Mouse (Mus musculus): ENCODE measurements around the gene Col18a1. TPM values are rescaled to one million over a fixed set of nuclear protein-coding genes. Genes with fewer than 3 reads are reported as not detected.

Gene Col18a1
- total RNA-seq, 1 experiment = 414 TPM

- DNase-seq (ENCODE audit: low read depth, low spot score) = no peak
- Histone ChIP-seq H3K9me3 (ENCODE audit: control insufficient read depth, insufficient read depth, low read depth, low read length) (no peaks in the 10 kb centered on the region), H3K4me1 (ENCODE audit: control insufficient read depth in 2 of 2, insufficient read depth in 2 of 2, low read length in 2 of 2, poor library complexity in 1 of 2) (peaks cover 2 to 27% of the 10 kb centered on the region in 2 experiments; a peak in 2 of 4 replicates), H3K36me3 (ENCODE audit: control insufficient read depth, insufficient read depth, low read length, poor library complexity, severe bottlenecking) (peaks cover 38% of the 10 kb centered on the region), H3K4me3 (ENCODE audit: insufficient read depth in 1 of 2, low read depth in 1 of 2, low read length in 2 of 2, poor library complexity in 1 of 2, severe bottlenecking in 1 of 2) (no peak overlapping the region), H3K27ac (ENCODE audit: insufficient read depth, low read depth, low read length, poor library complexity, severe bottlenecking) (no peak overlapping the region), H3K9ac (ENCODE audit: insufficient read depth, low read depth, low read length, poor library complexity, severe bottlenecking) (no peak overlapping the region)
- in situ Hi-C loops (cut with MboI; ENCODE audit: low sequenced_read_pairs in 2 of 2, unreplicated experiment in 2 of 2) = no loop called here
- TF ChIP-seq CHD2 (IDR thresholded peaks at IDR 0.05; ENCODE audit: low read depth, low read length) (no peak), ZNF384 (IDR thresholded peaks at IDR 0.05; ENCODE audit: low read depth, low read length) (no peak), MAFK (IDR thresholded peaks at IDR 0.05; ENCODE audit: insufficient read depth, low read depth, low read length) (no peak), ZC3H11A (IDR thresholded peaks at IDR 0.05; ENCODE audit: borderline replicate concordance, low read depth, low read length) (no peak), HCFC1 (IDR thresholded peaks at IDR 0.05; ENCODE audit: borderline replicate concordance, insufficient read depth, low read length) (no peak)
Measured at GRCm38 (mm10) chr10:77095666-77096065, 70.7 kb downstream of the Col18a1 start.

GRCm38 (mm10) chr10:77093817-77094216 is 72.5 kb downstream of the Col18a1 start:
- TF ChIP-seq ZC3H11A (IDR thresholded peaks at IDR 0.05; ENCODE audit: borderline replicate concordance, low read depth, low read length) = no peak
- TF ChIP-seq HCFC1 (IDR thresholded peaks at IDR 0.05; ENCODE audit: borderline replicate concordance, insufficient read depth, low read length) = no peak
- no peak for TF ChIP-seq MAFK (IDR thresholded peaks at IDR 0.05; ENCODE audit: insufficient read depth, low read depth, low read length)
- no peak for TF ChIP-seq ZNF384 (IDR thresholded peaks at IDR 0.05; ENCODE audit: low read depth, low read length)
- TF ChIP-seq CHD2 (IDR thresholded peaks at IDR 0.05; ENCODE audit: low read depth, low read length) = no peak
- Histone ChIP-seq H3K4me1 (ENCODE audit: control insufficient read depth in 2 of 2, insufficient read depth in 2 of 2, low read length in 2 of 2, poor library complexity in 1 of 2) (peaks cover 2 to 27% of the 10 kb centered on the region in 2 experiments; a peak in 2 of 4 replicates), H3K9me3 (ENCODE audit: control insufficient read depth, insufficient read depth, low read depth, low read length) (no peaks in the 10 kb centered on the region), H3K36me3 (ENCODE audit: control insufficient read depth, insufficient read depth, low read length, poor library complexity, severe bottlenecking) (peaks cover 43% of the 10 kb centered on the region), H3K9ac (ENCODE audit: insufficient read depth, low read depth, low read length, poor library complexity, severe bottlenecking) (no peak overlapping the region), H3K27ac (ENCODE audit: insufficient read depth, low read depth, low read length, poor library complexity, severe bottlenecking) (no peak overlapping the region), H3K4me3 (ENCODE audit: insufficient read depth in 1 of 2, low read depth in 1 of 2, low read length in 2 of 2, poor library complexity in 1 of 2, severe bottlenecking in 1 of 2) (no peak overlapping the region)
- no peak for DNase-seq (ENCODE audit: low read depth, low spot score)
- in situ Hi-C loops (cut with MboI; ENCODE audit: low sequenced_read_pairs in 2 of 2, unreplicated experiment in 2 of 2) = no loop called here

- Histone ChIP-seq H3K36me3 (ENCODE audit: control insufficient read depth, insufficient read depth, low read length, poor library complexity, severe bottlenecking) (peaks cover 58% of the 10 kb centered on the region), H3K4me1 (ENCODE audit: control insufficient read depth in 2 of 2, insufficient read depth in 2 of 2, low read length in 2 of 2, poor library complexity in 1 of 2) (peaks cover 0 to 10% of the 10 kb centered on the region in 2 experiments; a peak in 2 of 4 replicates), H3K9me3 (ENCODE audit: control insufficient read depth, insufficient read depth, low read depth, low read length) (no peaks in the 10 kb centered on the region), H3K4me3 (ENCODE audit: insufficient read depth in 1 of 2, low read depth in 1 of 2, low read length in 2 of 2, poor library complexity in 1 of 2, severe bottlenecking in 1 of 2) (no peak overlapping the region), H3K27ac (ENCODE audit: insufficient read depth, low read depth, low read length, poor library complexity, severe bottlenecking) (no peak overlapping the region; the same call in 1 of the 2 replicates), H3K9ac (ENCODE audit: insufficient read depth, low read depth, low read length, poor library complexity, severe bottlenecking) (no peak overlapping the region)
- in situ Hi-C loops (cut with MboI; ENCODE audit: low sequenced_read_pairs in 2 of 2, unreplicated experiment in 2 of 2) = no loop called here
- no peak for DNase-seq (ENCODE audit: low read depth, low spot score)
- TF ChIP-seq ZNF384 (IDR thresholded peaks at IDR 0.05; ENCODE audit: low read depth, low read length) (no peak), HCFC1 (IDR thresholded peaks at IDR 0.05; ENCODE audit: borderline replicate concordance, insufficient read depth, low read length) (no peak), CHD2 (IDR thresholded peaks at IDR 0.05; ENCODE audit: low read depth, low read length) (no peak), ZC3H11A (IDR thresholded peaks at IDR 0.05; ENCODE audit: borderline replicate concordance, low read depth, low read length) (no peak), MAFK (IDR thresholded peaks at IDR 0.05; ENCODE audit: insufficient read depth, low read depth, low read length) (no peak)
Measured at GRCm38 (mm10) chr10:77091538-77092097, 74.7 kb downstream of the Col18a1 start.

GRCm38 (mm10) chr10:77090063-77090462 is 76.3 kb downstream of the Col18a1 start:
- DNase-seq (ENCODE audit: low read depth, low spot score) = no peak
- H3K27ac ChIP-seq (ENCODE audit: insufficient read depth, low read depth, low read length, poor library complexity, severe bottlenecking) = no peak overlapping the region
- in situ Hi-C loops (cut with MboI; ENCODE audit: low sequenced_read_pairs in 2 of 2, unreplicated experiment in 2 of 2) = no loop called here
- H3K4me3 ChIP-seq (ENCODE audit: insufficient read depth in 1 of 2, low read depth in 1 of 2, low read length in 2 of 2, poor library complexity in 1 of 2, severe bottlenecking in 1 of 2) = no peak overlapping the region
- peaks cover 58% of the 10 kb centered on the region; the same call in 1 of the 2 replicates for H3K36me3 ChIP-seq (ENCODE audit: control insufficient read depth, insufficient read depth, low read length, poor library complexity, severe bottlenecking)
- peaks cover 0 to 7% of the 10 kb centered on the region in 2 experiments; a peak in 1 of 4 replicates for H3K4me1 ChIP-seq (ENCODE audit: control insufficient read depth in 2 of 2, insufficient read depth in 2 of 2, low read length in 2 of 2, poor library complexity in 1 of 2)
- no peak overlapping the region for H3K9ac ChIP-seq (ENCODE audit: insufficient read depth, low read depth, low read length, poor library complexity, severe bottlenecking)
- H3K9me3 ChIP-seq (ENCODE audit: control insufficient read depth, insufficient read depth, low read depth, low read length) = no peaks in the 10 kb centered on the region
- no peak for TF ChIP-seq ZC3H11A (IDR thresholded peaks at IDR 0.05; ENCODE audit: borderline replicate concordance, low read depth, low read length)
- TF ChIP-seq ZNF384 (IDR thresholded peaks at IDR 0.05; ENCODE audit: low read depth, low read length) = no peak
- TF ChIP-seq HCFC1 (IDR thresholded peaks at IDR 0.05; ENCODE audit: borderline replicate concordance, insufficient read depth, low read length) = no peak
- TF ChIP-seq CHD2 (IDR thresholded peaks at IDR 0.05; ENCODE audit: low read depth, low read length) = no peak
- TF ChIP-seq MAFK (IDR thresholded peaks at IDR 0.05; ENCODE audit: insufficient read depth, low read depth, low read length) = no peak

Measured in ES-E14 (cell line).